Mouse (Mus musculus) midbrain, embryonic 14.5 days (tissue): ENCODE results near the gene Plcd1. TPM values are rescaled to one million over a fixed set of nuclear protein-coding genes. Genes with fewer than 3 reads are reported as not detected.

ENCODE experiments used
- ATAC-seq: fragments of 200-750 bp; cut with Nextera tagmentation; 2 replicates; pipeline ENCODE4 v1.8.0; 2017; ENCODE audit warnings: moderate number of reproducible peaks, moderate library complexity; ENCODE audit not compliant: low FRiP score, low TSS enrichment
- DNase-seq: peaks from one replicate; pipeline ENCODE4 v3.0.0-alpha.2; 2015
- H3K27ac ChIP-seq: fragments of 300-500 bp; sonication (generic); replicated peaks from 2 replicates; pipeline ENCODE4 v1.5.1; 2014; ENCODE audit warnings: mild to moderate bottlenecking, low read depth, low read length, moderate library complexity
- H3K27me3 ChIP-seq: fragments of 300-500 bp; sonication (generic); 2 replicates; pipeline ENCODE4 v1.6.1; 2014; ENCODE audit warnings: low read length, control low read depth, mixed read lengths; ENCODE audit not compliant: control insufficient read depth, insufficient read depth
- H3K36me3 ChIP-seq: fragments of 300-500 bp; sonication (generic); 2 replicates; pipeline ENCODE4 v1.6.1; 2014; ENCODE audit warnings: low read length, control low read depth; ENCODE audit not compliant: control insufficient read depth, insufficient read depth
- H3K4me1 ChIP-seq: fragments of 300-500 bp; sonication (generic); 2 replicates; pipeline ENCODE4 v1.6.1; 2014; ENCODE audit warnings: mild to moderate bottlenecking, antibody characterized with exemption, low read length, control low read depth; ENCODE audit not compliant: control insufficient read depth, insufficient read depth
- H3K4me2 ChIP-seq: fragments of 300-500 bp; sonication (generic); 2 replicates; pipeline ENCODE4 v1.6.1; 2014; ENCODE audit warnings: mild to moderate bottlenecking, low read length, moderate library complexity
- H3K4me3 ChIP-seq: fragments of 300-500 bp; sonication (generic); replicated peaks from 2 replicates; pipeline ENCODE4 v1.5.1; 2014; ENCODE audit warnings: low read depth, low read length
- H3K9ac ChIP-seq: fragments of 300-500 bp; sonication (generic); replicated peaks from 2 replicates; pipeline ENCODE4 v1.6.1; 2014; ENCODE audit warnings: mild to moderate bottlenecking, low read length, moderate library complexity
- H3K9me3 ChIP-seq: fragments of 300-500 bp; sonication (generic); 2 replicates; pipeline ENCODE4 v1.6.1; 2016; ENCODE audit warnings: low read length, control low read depth, mixed read lengths; ENCODE audit not compliant: control insufficient read depth
- WGBS: fragments of 180-500 bp; shearing (Covaris S2); extraction: QIAGEN DNeasy Blood & Tissue Kit; methylation state at CpG from one replicate; pipeline ENCODE4 v1.1.7; 2014; 5-methylcytosine and 5-hydroxymethylcytosine counted together
- polyA plus RNA-seq: library from polyadenylated mRNA; unstranded; fragments of >200 nt; fragmentation: Nextera tagmentation; extraction: Ambion mirVana; gene quantifications from 2 replicates; pipeline ENCODE4 v1.2.1, GENCODE M21; 2014

The Plcd1 gene
- polyA plus RNA-seq, 1 experiment from 2014 or later: 17.0 TPM

DNA sequence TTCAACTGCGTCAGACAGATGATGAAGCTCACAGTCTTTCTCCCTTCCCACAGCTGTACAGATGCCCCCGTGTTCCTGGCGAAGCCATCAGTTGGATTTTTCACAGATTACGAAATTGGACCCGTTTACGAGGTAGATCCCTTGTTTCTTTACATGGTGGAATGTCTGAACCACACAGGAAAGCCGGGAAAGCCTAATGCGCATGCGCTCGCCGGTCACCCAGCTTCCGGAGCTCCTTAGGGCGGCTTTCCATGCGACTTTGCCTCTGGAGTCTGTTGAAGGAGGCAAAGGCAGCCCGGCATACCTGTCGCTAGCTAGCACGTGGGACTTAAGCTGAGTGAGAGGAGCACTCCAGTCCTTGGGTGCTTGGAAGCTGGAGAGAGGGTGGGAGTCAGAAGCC, 21.6 kb upstream of the Plcd1 start:
- Histone ChIP-seq H3K27me3 (no peaks in the 10 kb centered on the region), H3K4me3 (no peak overlapping the region), H3K4me1 (no peaks in the 10 kb centered on the region), H3K27ac (no peak overlapping the region), H3K4me2 (no peak overlapping the region), H3K9me3 (no peaks in the 10 kb centered on the region), H3K36me3 (no peaks in the 10 kb centered on the region), H3K9ac (no peak overlapping the region)
- WGBS: 88% methylated on average over 17 of the region's 17 CpGs
- no peak for ATAC-seq
- no peak for DNase-seq

DNA sequence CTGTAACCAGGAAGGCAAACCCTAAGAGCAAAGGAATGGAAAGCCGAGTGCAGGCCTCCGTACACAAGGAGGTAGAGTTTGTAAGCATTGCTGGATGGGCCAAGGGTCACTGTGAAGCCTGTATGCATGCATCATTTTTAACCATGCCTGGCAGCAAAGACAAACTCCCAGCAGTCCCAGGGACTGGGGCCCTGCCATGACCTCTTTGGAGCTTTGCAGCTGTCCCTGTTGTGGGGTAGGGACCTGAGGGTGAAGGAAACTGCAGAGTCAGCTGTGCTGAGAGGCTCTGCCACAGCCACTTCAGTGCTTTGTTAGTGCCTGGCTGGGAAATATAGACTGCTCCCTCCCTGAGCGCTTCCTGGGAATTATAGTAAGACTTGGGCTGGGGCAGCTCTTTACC, 17.3 kb upstream of the Plcd1 start:
- Histone ChIP-seq H3K36me3 (no peaks in the 10 kb centered on the region), H3K4me1 (no peaks in the 10 kb centered on the region), H3K27ac (no peak overlapping the region), H3K9me3 (no peaks in the 10 kb centered on the region), H3K9ac (no peak overlapping the region), H3K27me3 (no peaks in the 10 kb centered on the region), H3K4me2 (no peak overlapping the region), H3K4me3 (no peak overlapping the region)
- no peak for DNase-seq
- ATAC-seq: no peak
- 68% methylated on average over 3 of the region's 3 CpGs for WGBS

DNA sequence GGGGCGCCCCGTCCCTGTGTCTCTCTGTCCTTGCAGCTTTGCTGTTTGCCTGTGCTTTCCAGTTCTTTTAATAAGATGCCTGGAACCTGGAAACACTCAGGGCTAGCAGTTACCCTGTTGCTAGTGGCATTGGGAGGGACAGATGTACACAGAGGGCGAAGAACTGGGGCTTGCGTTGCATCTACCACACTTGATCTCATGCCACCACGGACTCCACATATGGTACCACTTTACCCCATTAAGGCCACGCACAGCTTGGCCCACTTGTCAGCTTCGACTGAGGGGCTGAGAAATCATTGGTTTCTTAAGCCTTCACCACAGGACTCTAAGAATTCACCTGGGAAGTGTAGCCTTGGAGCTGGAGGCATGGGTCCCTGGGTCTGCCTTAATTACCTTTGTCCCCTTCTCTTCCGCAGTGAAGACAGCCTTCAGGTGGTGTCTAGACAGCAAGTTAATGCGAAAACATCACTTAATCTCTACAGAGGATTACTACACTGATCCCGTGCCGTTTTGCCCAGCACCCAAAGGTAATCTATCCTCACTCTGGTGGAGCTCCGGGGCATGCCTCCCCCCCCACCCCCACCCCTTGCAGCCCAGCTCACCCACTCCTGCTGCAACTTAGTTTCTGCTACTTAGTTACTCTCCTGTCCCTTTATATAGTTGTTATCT, 16.5 kb upstream of the Plcd1 start:
- no peaks in the 10 kb centered on the region for H3K27me3 ChIP-seq
- no peaks in the 10 kb centered on the region for H3K36me3 ChIP-seq
- ATAC-seq: no peak
- no peak overlapping the region for H3K4me3 ChIP-seq
- H3K4me2 ChIP-seq: no peak overlapping the region
- H3K27ac ChIP-seq: no peak overlapping the region
- no peak for DNase-seq
- no peak overlapping the region for H3K9ac ChIP-seq
- no peaks in the 10 kb centered on the region for H3K4me1 ChIP-seq
- WGBS: 53% methylated on average over 12 of the region's 12 CpGs
- H3K9me3 ChIP-seq: no peaks in the 10 kb centered on the region

DNA sequence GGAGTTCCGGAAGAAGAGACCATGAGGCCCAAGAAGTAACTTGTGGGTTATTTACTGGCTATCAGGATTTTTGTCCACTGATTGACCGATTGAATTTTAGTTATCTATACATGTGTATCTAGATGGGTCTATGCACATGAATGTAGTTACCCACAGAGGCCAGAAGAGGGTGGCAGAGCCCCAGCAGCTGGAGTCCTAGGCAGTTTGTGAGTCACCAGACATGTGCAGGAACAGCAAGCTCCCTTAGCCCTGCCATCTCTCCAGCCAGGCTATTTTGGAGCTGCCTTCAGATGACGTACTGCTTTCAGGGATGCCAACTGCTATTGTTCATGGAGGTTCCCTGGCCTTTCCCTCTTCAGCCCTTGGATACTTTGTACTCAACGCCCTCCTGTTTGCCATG, 14.3 kb upstream of the Plcd1 start:
- Histone ChIP-seq H3K36me3 (no peaks in the 10 kb centered on the region), H3K4me2 (no peak overlapping the region), H3K4me1 (0 out of 2 replicates have a peak, but pooled peaks cover 3% of the 10 kb centered on the region), H3K9me3 (no peaks in the 10 kb centered on the region), H3K27me3 (0 out of 2 replicates have a peak, but pooled peaks cover 4% of the 10 kb centered on the region), H3K27ac (no peak overlapping the region), H3K4me3 (no peak overlapping the region), H3K9ac (no peak overlapping the region)
- no peak for ATAC-seq
- 88% methylated on average over 4 of the region's 4 CpGs for WGBS
- no peak for DNase-seq

DNA sequence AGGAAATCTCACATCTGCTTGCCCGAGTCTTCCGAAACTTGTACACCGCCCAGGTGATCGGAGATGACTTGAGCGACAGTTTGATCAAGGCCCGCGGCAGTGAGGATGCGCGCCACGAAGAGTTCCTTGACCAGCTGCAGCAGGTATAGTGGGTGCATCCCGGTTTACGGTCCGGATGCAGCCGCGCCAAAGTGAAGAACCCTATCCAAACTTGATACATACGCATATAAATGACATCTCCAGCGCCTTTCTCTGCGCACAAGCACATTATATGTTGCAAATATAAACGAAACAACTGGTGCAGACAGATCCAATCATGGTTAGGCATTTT, 9.4 kb upstream of the Plcd1 start:
- Histone ChIP-seq H3K27me3 (0 out of 2 replicates have a peak, but pooled peaks cover 4% of the 10 kb centered on the region), H3K4me2 (peak overlapping the region; percentile 70), H3K4me3 (peak overlapping the region; percentile 64), H3K36me3 (no peaks in the 10 kb centered on the region), H3K4me1 (0 out of 2 replicates have a peak, but pooled peaks cover 6% of the 10 kb centered on the region), H3K27ac (no peak overlapping the region), H3K9me3 (no peaks in the 10 kb centered on the region), H3K9ac (peak overlapping the region; percentile 45; the same call in 1 of the 2 replicates)
- WGBS: 3% methylated on average over 19 of the region's 19 CpGs
- DNase-seq (no peak), ATAC-seq (peak; percentile 12; the same call in 1 of the 2 replicates)

DNA sequence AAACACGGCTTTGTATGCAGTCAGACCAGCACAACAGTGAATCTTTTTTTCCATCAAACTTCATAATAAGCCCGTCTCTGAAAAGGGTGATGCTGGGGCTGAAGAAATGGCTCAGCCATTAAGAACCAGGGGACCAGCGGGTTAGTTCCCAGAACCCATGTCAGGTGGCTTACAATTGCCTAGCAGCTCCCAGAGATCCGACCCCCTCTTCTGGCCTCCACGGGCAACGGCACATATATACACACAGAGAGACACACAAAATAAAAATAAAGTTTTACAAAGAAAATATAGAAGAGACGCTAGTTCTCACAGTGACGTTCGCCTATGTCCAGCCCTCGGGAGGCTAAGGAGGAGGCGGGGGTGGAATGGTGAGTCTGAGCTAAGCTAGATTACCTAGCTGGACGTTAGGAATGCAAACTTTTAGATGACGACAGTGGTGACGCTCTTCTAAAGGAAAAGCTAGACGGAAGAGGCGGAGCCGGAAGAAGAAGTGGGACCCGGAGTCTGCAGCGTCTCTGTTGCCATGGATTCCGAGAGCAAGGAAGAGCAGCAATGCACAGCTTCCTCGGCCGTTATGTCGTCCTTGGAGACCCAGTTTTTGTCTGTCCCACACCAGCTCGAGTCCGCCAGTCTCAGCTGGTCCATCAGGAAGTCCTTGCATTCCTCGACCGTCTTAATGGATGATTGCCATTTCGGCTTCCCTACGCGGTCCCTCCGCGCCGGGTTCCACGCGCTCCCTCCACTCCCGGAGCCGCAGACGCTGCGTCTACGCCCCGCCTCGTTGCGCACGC, 8.9 kb upstream of the Plcd1 start, which contains the start of gene Dlec1:
TSS of gene Dlec1 (plus strand) at position 487 of the 791 bp plus-strand sequence.
- Histone ChIP-seq H3K4me1 (0 out of 2 replicates have a peak, but pooled peaks cover 6% of the 10 kb centered on the region), H3K27ac (no peak within 1 kb of the TSS), H3K4me3 (peak within 1 kb of the TSS; percentile 64), H3K4me2 (peak within 1 kb of the TSS; percentile 70), H3K36me3 (no peaks in the 10 kb centered on the region), H3K9ac (peak within 1 kb of the TSS; percentile 45), H3K9me3 (no peaks in the 10 kb centered on the region), H3K27me3 (0 out of 2 replicates have a peak, but pooled peaks cover 4% of the 10 kb centered on the region)
- peak; percentile 81 for ATAC-seq
- 3% methylated on average over 44 of the region's 44 CpGs for WGBS
- DNase-seq: peak; percentile 92

DNA sequence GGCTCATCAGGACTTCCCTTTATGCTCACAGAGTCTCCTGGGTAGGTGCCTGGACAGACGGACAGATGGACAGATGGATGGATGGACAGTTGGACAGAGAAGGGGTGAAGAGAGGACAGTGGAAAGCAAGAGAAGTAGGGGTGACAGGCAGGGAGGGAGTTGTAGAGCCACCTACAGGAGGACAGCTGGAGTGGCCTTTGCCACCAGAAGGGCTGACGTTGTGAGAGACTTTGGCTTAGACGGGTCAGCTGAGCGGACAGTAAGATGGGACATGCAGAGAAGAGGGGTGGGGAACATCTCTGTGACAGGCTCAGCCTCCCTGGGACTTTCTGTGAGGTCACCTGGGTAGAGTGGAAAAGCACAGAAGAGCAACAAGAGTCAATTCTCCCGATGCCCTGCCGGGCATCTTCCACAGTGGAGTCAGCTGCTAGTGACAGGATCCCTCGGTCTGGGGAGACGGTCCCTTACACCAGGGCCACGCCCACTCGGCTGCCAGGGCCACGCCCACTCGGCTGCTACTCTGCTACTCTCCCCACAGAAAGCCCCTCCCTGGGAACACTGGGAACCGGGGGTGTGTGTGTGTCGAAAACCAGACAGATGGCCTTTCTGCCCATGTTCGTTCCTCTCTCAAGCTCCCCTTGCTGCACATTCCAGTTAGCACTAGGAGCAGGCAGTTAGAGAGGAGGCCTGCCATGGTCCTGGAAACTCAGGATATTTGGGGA, 7.0 kb upstream of the Plcd1 start:
- H3K4me1 ChIP-seq: 0 out of 2 replicates have a peak, but pooled peaks cover 6% of the 10 kb centered on the region
- no peaks in the 10 kb centered on the region for H3K9me3 ChIP-seq
- no peak for ATAC-seq
- DNase-seq: peak; percentile 35
- no peak overlapping the region for H3K4me3 ChIP-seq
- H3K4me2 ChIP-seq: no peak overlapping the region
- H3K27ac ChIP-seq: no peak overlapping the region
- 0 out of 2 replicates have a peak, but pooled peaks cover 4% of the 10 kb centered on the region for H3K27me3 ChIP-seq
- no peak overlapping the region for H3K9ac ChIP-seq
- H3K36me3 ChIP-seq: no peaks in the 10 kb centered on the region
- WGBS: 15% methylated on average over 15 of the region's 15 CpGs

DNA sequence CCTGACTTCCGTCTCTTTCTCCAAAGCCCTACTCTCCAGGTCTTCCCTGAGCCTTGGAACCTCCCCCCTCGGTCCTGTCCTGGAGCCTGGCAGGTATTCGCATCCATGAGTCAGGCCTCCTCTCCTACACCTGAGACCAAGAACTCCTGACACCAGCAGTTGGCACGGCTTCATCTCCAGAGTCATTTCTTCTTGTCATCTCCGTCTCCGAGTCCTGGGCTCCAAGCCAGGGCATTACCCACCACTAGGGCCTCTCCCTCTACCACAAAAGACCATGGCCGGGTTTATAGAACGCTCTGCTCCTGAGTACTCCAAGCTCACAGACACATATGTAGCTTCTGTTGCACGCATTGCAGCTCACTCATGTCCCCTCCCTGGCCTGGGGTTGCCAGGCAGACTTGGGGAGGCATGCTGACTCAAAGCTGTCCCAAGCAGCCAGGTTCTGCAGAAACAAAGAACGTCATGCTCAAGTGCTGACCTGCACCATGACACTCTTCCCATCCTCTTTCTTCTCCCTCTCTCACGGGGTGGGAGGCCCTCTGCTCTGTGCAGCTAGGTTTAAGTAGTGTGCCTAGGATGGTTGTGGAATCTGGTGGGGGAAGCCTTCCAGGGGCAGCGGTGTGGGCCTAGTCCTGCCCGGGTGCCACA, 1.3 kb upstream of the Plcd1 start:
- 0 out of 2 replicates have a peak overlapping the region, but pooled peaks have one; percentile 32 for H3K27ac ChIP-seq
- H3K4me2 ChIP-seq: no peak overlapping the region
- H3K4me1 ChIP-seq: peaks cover 12% of the 10 kb centered on the region; the same call in 1 of the 2 replicates
- 0 out of 2 replicates have a peak, but pooled peaks cover 3% of the 10 kb centered on the region for H3K27me3 ChIP-seq
- H3K9ac ChIP-seq: no peak overlapping the region
- no peak overlapping the region for H3K4me3 ChIP-seq
- DNase-seq (peak; percentile 29), ATAC-seq (no peak)
- H3K36me3 ChIP-seq: no peaks in the 10 kb centered on the region
- no peaks in the 10 kb centered on the region for H3K9me3 ChIP-seq
- 63% methylated on average over 13 of the region's 13 CpGs for WGBS
